Mouse (Mus musculus) ES-Bruce4 (cell line): Measurements from ENCODE around the gene Gm45623.

Source experiments
- CTCF ChIP-seq: IDR thresholded peaks from one replicate; pipeline ENCODE4 v1.8.1; 2011; ENCODE audit warnings: low read depth, low read length
- EP300 ChIP-seq: IDR thresholded peaks from 2 replicates; pipeline ENCODE4 v1.6.1; 2011; ENCODE audit warnings: low read depth, low read length; ENCODE audit not compliant: insufficient read depth
- POLR2A ChIP-seq: IDR thresholded peaks from one replicate; pipeline ENCODE4 v1.8.1; 2011; ENCODE audit warnings: low read length; ENCODE audit not compliant: insufficient read depth

DNA sequence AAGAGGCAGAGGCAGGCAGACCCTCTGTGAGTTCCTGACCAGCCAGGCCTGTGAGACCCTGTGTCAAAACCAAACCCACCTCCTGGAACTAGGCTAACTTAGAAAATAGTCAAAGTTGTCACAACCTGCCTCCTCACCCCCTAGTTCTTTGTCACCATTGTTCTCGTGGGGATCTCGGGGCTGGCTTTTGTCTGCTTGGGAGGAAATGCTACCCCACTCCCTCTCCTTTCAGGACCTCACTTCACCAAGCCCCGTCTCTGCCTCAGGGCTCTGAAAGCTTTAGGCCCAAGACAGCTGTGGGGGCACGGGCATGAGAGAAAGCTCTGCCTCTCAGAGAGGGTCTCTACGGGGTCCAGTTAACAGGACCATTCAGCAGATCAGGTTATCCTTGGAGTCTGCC lies 1.9 kb downstream of the Gm45623 start:
- TF ChIP-seq CTCF (no peak), POLR2A (no peak), EP300 (no peak)
